Mouse (Mus musculus) testis, adult 2 months (tissue): ENCODE data around the gene Fbxl4.

ENCODE experiments used
- CTCF ChIP-seq: fragments of 200-500 bp; IDR thresholded peaks from 2 replicates; pipeline ENCODE4 v1.5.1; 2012; ENCODE audit warnings: low read depth, mild to moderate bottlenecking, inconsistent platforms, low read length, moderate library complexity; ENCODE audit not compliant: control insufficient read depth, insufficient read depth, insufficient replicate concordance
- POLR2A ChIP-seq: fragments of 200-500 bp; IDR thresholded peaks from 2 replicates; pipeline ENCODE4 v1.6.1; 2012; ENCODE audit warnings: low read depth, mild to moderate bottlenecking, inconsistent platforms, low read length, moderate library complexity; ENCODE audit not compliant: control insufficient read depth

DNA sequence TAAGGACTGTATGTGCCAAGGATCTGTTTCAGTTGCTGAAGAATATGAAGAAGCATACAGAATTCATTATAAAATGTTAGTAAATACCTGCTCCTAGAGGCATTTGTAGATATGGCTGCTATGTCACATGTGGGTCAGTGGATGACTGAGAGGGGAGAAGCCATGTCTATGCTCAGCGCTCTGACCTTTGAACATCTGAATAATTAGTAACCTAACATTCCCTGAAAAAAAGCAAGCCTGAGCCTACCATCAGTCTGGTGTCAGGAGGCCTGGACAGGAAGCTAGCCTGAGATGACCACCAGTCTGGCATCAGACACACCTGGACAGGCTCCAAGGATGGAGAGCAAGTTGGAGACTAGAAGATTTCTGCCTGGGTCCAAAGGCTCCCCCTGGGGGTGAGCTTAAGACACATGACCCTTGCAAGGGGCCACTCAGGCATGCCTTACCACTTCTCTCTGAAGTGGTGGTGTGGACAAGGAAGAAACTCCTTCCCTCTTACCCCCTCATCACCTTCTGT, 39.2 kb downstream of the Fbxl4 start:
- TF ChIP-seq CTCF (no peak), POLR2A (no peak)
